Mouse (Mus musculus) thymus, postnatal 0 days (tissue): ENCODE measurements at regions not wholly inside any gene's neighbourhood (a gene's known extent, or its start where the extent isn't known, plus 50 kb on each side); places are given as distances from the start of the nearest gene placed in this dataset.

Experiments
- DNase-seq: peaks from one replicate; pipeline ENCODE4 v3.0.0-alpha.2; 2015; ENCODE audit warnings: low spot score

DNA sequence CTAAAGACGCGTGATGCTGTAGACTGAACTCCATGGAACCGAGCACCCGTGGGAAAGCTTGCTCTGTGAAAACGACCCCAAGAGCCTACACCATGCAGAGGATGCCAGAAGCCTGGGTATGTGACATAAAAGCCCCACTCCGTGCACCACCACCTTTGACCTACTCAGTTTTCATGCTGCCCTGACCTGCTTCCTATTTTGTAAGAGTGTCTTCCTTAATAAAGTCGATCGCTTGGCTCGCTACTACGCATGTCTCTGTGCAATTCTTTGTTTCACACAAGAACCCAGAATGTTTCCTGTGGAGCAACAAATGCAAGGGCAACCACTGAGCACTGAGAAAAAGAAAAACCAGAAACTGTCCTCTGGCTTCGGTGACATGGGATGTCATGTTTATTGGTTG lies 60.5 kb downstream of the Sec61b start:
- DNase-seq = no peak

- DNase-seq = no peak
Measured at GRCm38 (mm10) chr4:47567694-47568093, 93.2 kb downstream of the Sec61b start.

DNA sequence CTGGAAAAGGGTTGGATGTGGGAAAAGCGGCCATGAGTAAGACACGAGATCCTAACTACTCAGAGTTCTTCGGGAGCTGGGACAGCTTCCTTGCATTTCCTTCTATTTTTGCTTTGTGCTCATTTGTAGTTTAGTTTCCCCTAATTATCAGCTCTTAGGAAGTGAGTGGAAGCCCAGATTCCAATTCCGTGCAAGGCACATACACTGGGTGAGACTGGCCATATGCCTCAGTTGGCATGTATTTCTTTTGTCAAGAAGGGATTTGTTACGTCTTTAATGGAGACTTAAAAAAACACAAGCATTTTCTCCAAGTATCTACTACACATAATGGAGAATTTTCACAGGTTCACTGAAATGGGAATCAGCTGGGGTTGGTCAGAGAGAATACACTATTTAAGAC lies 96.4 kb downstream of the Sec61b start:
- DNase-seq = no peak

DNA sequence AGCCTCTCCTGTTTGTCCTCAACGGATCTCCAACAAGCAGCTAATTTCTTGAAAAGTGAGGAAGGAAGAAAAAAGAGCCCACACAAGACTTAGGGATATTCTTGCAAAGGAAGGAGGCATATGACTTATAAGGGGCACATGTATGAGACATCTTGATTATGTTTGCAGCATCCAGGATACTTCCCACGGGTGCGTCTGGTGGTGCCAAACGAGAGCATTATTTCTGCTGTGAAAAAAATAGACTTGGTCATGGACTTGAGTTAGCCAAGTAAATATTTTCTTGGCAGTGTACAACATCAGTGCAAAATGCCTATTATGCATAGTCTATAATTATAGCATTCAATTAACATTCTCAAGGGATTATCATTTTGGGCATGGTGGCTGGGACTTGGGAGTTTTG lies 101.6 kb downstream of the Sec61b start:
- no peak for DNase-seq

- DNase-seq = no peak
Measured at GRCm38 (mm10) chr4:47577490-47577889, 103.0 kb downstream of the Sec61b start.

GRCm38 (mm10) chr4:47578637-47579036 lies 104.2 kb downstream of the Sec61b start:
- DNase-seq = no peak

- no peak for DNase-seq
Measured at GRCm38 (mm10) chr4:47580556-47580955, 106.1 kb downstream of the Sec61b start.

- no peak for DNase-seq
Measured at GRCm38 (mm10) chr4:47587256-47587655, 112.8 kb downstream of the Sec61b start.

GRCm38 (mm10) chr4:47592271-47592986 lies 118.0 kb downstream of the Sec61b start:
- DNase-seq = no peak

DNA sequence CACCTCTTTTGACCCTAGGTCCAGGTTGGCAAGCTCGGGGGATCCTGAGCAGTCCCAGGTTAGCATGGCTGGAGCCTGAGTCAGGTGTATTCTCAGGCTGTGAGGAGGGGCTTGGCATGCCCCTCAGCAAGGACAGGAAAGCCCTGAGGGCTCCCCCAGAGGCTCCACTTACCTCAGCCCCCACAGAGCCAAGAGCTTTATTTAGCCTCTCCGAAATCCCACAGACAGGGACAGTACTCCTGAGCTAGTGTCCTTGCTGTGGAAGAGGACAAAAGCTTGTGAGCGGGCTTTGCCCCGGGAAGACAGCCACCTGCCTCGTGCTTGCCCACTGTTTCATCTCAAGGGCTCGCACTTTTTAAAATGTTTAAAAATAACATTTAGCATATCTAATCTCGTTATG lies 118.7 kb downstream of the Sec61b start:
- DNase-seq = no peak

- no peak for DNase-seq
Measured at GRCm38 (mm10) chr4:47594171-47594570, 119.7 kb downstream of the Sec61b start.

- DNase-seq = no peak
Measured at GRCm38 (mm10) chr4:47595841-47596240, 121.4 kb downstream of the Sec61b start.

- no peak for DNase-seq
Measured at GRCm38 (mm10) chr4:47597586-47597985, 123.1 kb downstream of the Sec61b start.

DNA sequence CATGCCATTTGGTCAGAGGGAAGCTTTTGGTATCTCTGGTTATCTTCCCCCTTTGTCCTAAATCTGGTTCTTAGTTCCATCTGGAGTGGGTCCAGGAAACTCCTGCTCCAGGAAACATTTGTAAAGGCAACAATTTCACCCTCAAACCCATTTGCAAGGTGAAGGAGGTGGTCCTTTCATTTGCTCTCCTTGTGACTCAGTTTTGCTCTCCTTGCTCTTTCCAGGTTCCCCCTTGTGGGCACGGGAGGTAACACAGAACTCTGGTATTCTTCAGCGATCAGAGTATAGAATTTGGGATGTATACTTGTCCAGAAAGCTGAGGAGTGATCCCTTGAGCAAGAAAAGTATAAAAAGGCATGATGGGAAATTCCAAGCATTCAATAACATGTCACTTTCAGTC lies 123.8 kb downstream of the Sec61b start:
- peak; percentile 20 for DNase-seq

- DNase-seq = no peak
Measured at GRCm38 (mm10) chr4:47601301-47602070, 127.0 kb downstream of the Sec61b start.

- no peak for DNase-seq
Measured at GRCm38 (mm10) chr4:47603378-47603777, 128.9 kb downstream of the Sec61b start.

DNA sequence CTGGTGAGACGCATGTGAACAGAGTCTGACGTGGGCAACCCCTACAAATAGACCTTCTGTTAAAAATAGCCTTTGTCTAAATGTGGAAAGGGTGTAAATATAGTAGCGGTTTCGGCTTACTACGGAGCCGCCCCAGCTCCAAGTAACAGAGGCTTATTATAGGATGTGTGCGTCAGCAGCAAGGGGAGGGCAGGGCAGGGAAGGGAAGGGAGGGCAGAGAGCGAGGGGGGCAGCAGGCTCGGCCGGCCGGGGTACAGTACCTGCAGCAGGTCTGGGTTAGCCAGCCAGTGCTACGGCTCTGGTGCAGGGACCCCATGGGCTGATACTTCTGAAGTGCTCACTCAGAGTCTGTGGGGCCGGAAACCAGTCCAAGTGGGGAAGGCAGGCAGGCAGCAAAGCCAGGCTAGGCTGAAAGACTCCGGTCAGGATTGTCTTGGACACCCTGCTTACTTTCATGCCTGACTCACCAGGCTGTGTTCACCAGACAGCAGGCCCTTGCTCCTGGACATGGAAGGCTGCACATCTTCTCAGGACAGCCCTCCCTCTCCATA lies 129.5 kb downstream of the Sec61b start:
- no peak for DNase-seq

DNA sequence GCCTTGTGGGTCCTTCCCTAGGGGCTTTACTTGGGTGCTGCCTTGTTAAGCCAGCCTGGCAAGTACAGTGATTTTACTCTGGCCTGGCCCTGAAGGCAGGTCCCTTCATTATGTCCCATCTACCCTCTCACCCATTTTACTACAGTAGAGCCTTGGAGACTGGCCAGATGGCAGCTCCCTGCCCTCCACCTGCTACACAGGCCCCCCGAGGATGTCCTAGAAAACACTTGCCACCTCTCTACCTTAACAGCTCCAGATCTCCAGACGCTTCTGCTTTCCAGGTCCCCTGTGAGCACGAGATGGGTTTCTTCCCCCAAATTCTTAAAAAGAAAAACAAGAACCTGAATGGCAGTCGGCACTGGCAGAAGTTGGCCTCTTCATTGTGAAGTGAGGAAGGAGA lies 131.2 kb downstream of the Sec61b start:
- DNase-seq = no peak

- no peak for DNase-seq
Measured at GRCm38 (mm10) chr4:47608673-47609072, 134.2 kb downstream of the Sec61b start.

DNA sequence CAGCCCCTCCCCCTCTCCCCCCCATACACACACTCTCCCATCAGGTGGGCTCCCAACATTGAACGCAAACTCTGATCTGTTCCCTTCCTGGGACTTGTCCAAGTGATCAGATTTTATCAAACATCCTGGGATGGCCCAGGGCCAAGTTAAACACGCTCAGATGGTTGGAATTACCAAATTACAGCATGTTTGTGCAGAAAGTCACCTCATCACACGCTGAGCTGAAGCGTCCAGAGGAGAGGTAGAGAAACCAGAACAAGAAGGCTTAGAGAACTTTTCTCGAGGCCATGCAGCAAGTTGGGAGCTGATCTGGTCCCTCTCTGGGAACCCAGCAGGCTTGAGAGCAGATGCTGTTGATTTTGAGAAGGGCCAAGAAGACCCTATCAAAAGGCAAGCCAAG lies 136.5 kb downstream of the Sec61b start:
- no peak for DNase-seq

GRCm38 (mm10) chr4:47616525-47616924 lies 142.1 kb downstream of the Sec61b start:
- no peak for DNase-seq

DNA sequence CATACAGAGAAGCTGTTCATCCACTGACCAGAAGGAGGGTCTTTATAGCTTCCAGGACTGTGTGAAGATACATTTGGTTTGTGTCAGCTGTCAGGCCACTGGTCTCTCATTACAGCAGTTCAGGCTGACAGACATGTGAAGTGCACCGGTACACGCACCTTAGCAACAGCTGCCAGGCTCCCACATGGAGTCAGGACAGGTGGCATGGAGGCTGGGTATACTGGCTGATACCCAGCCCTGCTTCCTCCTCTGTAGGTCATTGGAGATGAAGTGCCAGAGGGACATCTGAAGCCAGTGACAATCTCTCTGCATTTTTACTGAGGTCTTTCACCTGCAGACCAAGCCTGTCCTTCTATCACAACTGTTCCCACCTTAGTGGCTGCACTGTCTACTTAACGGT lies 146.2 kb downstream of the Sec61b start:
- no peak for DNase-seq
